Mouse (Mus musculus): Measurements from ENCODE around the gene Adamtsl1.

Adamtsl1 gene

GRCm38 (mm10) chr4:86396672-86397288, 882.8 kb downstream of the Adamtsl1 start:
- no peak for DNase-seq (ENCODE audit: low read depth, low spot score)

GRCm38 (mm10) chr4:86397470-86397869, 883.5 kb downstream of the Adamtsl1 start:
- no peak for DNase-seq (ENCODE audit: low read depth, low spot score)

GRCm38 (mm10) chr4:86401116-86401515, 887.1 kb downstream of the Adamtsl1 start:
- DNase-seq (ENCODE audit: low read depth, low spot score) = no peak

GRCm38 (mm10) chr4:86406501-86407199, 892.7 kb downstream of the Adamtsl1 start:
- no peak for DNase-seq (ENCODE audit: low read depth, low spot score)

- no peak for DNase-seq (ENCODE audit: low read depth, low spot score)
These were observed 893.2 kb downstream of the Adamtsl1 start for GRCm38 (mm10) chr4:86407200-86407527.

GRCm38 (mm10) chr4:86408421-86408820, 894.4 kb downstream of the Adamtsl1 start:
- DNase-seq (ENCODE audit: low read depth, low spot score) = no peak

- no peak for DNase-seq (ENCODE audit: low read depth, low spot score)
These were observed 897.0 kb downstream of the Adamtsl1 start for GRCm38 (mm10) chr4:86410946-86411345.

- no peak for DNase-seq (ENCODE audit: low read depth, low spot score)
These were observed 899.4 kb downstream of the Adamtsl1 start for GRCm38 (mm10) chr4:86413388-86413787.

GRCm38 (mm10) chr4:86416401-86417025, 902.5 kb downstream of the Adamtsl1 start:
- DNase-seq (ENCODE audit: low read depth, low spot score) = no peak

- DNase-seq (ENCODE audit: low read depth, low spot score) = no peak
These were observed 908.6 kb downstream of the Adamtsl1 start for GRCm38 (mm10) chr4:86422586-86422985.

- no peak for DNase-seq (ENCODE audit: low read depth, low spot score)
These were observed 911.6 kb downstream of the Adamtsl1 start for GRCm38 (mm10) chr4:86425581-86425980.

GRCm38 (mm10) chr4:86426549-86426948, 912.6 kb downstream of the Adamtsl1 start:
- no peak for DNase-seq (ENCODE audit: low read depth, low spot score)

- DNase-seq (ENCODE audit: low read depth, low spot score) = no peak
These were observed 913.3 kb downstream of the Adamtsl1 start for GRCm38 (mm10) chr4:86427312-86427711.

GRCm38 (mm10) chr4:86428091-86428745, 914.2 kb downstream of the Adamtsl1 start:
- DNase-seq (ENCODE audit: low read depth, low spot score) = no peak

- no peak for DNase-seq (ENCODE audit: low read depth, low spot score)
These were observed 921.7 kb downstream of the Adamtsl1 start for GRCm38 (mm10) chr4:86435631-86436030.

- DNase-seq (ENCODE audit: low read depth, low spot score) = no peak
These were observed 922.4 kb downstream of the Adamtsl1 start for GRCm38 (mm10) chr4:86436336-86436735.

- DNase-seq (ENCODE audit: low read depth, low spot score) = peak; percentile 51
These were observed 936.5 kb downstream of the Adamtsl1 start for GRCm38 (mm10) chr4:86450468-86450867.

GRCm38 (mm10) chr4:86464808-86465207, 950.8 kb downstream of the Adamtsl1 start:
- DNase-seq (ENCODE audit: low read depth, low spot score) = no peak

All from telencephalon, adult 2 months (tissue).